Mouse (Mus musculus) C2C12 (cell line): ENCODE data around the gene Sf3a2.

Experiments
- CEBPB ChIP-seq: IDR thresholded peaks from one replicate; pipeline ENCODE4 v1.6.1; 2011; ENCODE audit warnings: low read depth, mild to moderate bottlenecking, control low read depth, moderate library complexity
- CTCF ChIP-seq: IDR thresholded peaks from one replicate; pipeline ENCODE4 v1.5.1; 2011; ENCODE audit not compliant: control insufficient read depth, insufficient read depth, insufficient read length
- MYOD1 ChIP-seq: IDR thresholded peaks from one replicate; pipeline ENCODE4 v1.6.1; 2011; ENCODE audit warnings: low read depth; ENCODE audit not compliant: control insufficient read depth, insufficient read length

GRCm38 (mm10) chr10:80804916-80805315 is 6.9 kb downstream of the Sf3a2 start, which contains the start of gene Amh:
- TF ChIP-seq CTCF (no peak), MYOD1 (no peak), CEBPB (no peak)
